Mouse (Mus musculus) liver, embryonic 16.5 days (tissue): ENCODE measurements around the gene Rnf149. TPM values are rescaled to one million over a fixed set of nuclear protein-coding genes. Genes with fewer than 3 reads are reported as not detected.

Experiments used
- ATAC-seq: fragments of 200-750 bp; cut with Nextera tagmentation; 2 replicates; pipeline ENCODE4 v1.8.0; 2017; ENCODE audit warnings: low read depth, mild to moderate bottlenecking, moderate number of reproducible peaks, moderate library complexity
- H3K27ac ChIP-seq: fragments of 300-500 bp; sonication (generic); 2 replicates; pipeline ENCODE4 v1.5.1; 2014; ENCODE audit warnings: mild to moderate bottlenecking, low read length
- H3K27me3 ChIP-seq: fragments of 300-500 bp; sonication (generic); 2 replicates; pipeline ENCODE4 v1.6.1; 2014; ENCODE audit warnings: low read depth, low read length, mixed read lengths; ENCODE audit not compliant: control insufficient read depth, insufficient read depth
- H3K36me3 ChIP-seq: fragments of 300-500 bp; sonication (generic); 2 replicates; pipeline ENCODE4 v1.6.1; 2014; ENCODE audit warnings: mild to moderate bottlenecking; ENCODE audit not compliant: control insufficient read depth, insufficient read depth
- H3K4me1 ChIP-seq: fragments of 300-500 bp; sonication (generic); 2 replicates; pipeline ENCODE4 v1.6.1; 2014; ENCODE audit warnings: low read depth, low read length, mixed read lengths; ENCODE audit not compliant: control insufficient read depth
- H3K4me2 ChIP-seq: fragments of 300-500 bp; sonication (generic); 2 replicates; pipeline ENCODE4 v1.6.1; 2014; ENCODE audit warnings: low read depth, low read length, mixed read lengths
- H3K4me3 ChIP-seq: fragments of 300-500 bp; sonication (generic); 2 replicates; pipeline ENCODE4 v1.5.1; 2014; ENCODE audit warnings: low read depth, mild to moderate bottlenecking, low read length
- H3K9ac ChIP-seq: fragments of 300-500 bp; sonication (generic); 2 replicates; pipeline ENCODE4 v1.6.1; 2014; ENCODE audit warnings: low read depth, low read length
- H3K9me3 ChIP-seq: fragments of 300-500 bp; sonication (generic); replicated peaks from 2 replicates; pipeline ENCODE4 v1.6.1; 2016; ENCODE audit warnings: low read length; ENCODE audit not compliant: control insufficient read depth
- WGBS: fragments of 180-500 bp; shearing (Covaris S2); extraction: QIAGEN DNeasy Blood & Tissue Kit; methylation state at CpG from one replicate; pipeline ENCODE4 v1.1.7; 2014; ENCODE audit not compliant: insufficient replicate concordance; 5-methylcytosine and 5-hydroxymethylcytosine counted together
- polyA plus RNA-seq: library from polyadenylated mRNA; unstranded; fragments of >200 nt; fragmentation: Nextera tagmentation; extraction: Ambion mirVana; gene quantifications from 2 replicates; pipeline ENCODE4 v1.2.1, GENCODE M21; 2015

The Rnf149 gene
- polyA plus RNA-seq, 1 experiment from 2014 or later = 15.3 TPM

DNA sequence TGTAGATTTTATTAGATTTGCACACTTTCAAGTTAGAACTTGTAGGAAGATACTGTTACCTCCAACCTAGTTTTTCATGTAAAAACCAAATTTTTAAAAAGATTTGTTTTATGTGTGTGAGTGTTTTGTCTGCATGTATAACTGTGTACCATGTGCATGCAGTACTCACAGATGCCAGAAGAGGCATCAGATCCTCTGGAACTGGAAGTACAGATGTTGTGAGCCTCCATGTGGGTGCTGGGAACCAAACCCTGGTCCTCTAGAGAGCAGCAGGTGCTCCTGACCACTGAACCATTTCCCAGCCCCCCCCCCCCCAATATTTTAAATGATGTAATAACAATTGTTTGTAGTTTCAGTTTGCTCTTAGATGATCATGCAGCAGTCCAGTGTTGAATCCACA, 36.6 kb downstream of the Rnf149 start:
- Histone ChIP-seq H3K9ac (no peak overlapping the region), H3K27me3 (no peaks in the 10 kb centered on the region), H3K9me3 (no peaks in the 10 kb centered on the region), H3K4me2 (no peak overlapping the region), H3K4me3 (no peak overlapping the region), H3K4me1 (peaks cover 14% of the 10 kb centered on the region), H3K36me3 (peaks cover 30% of the 10 kb centered on the region), H3K27ac (no peak overlapping the region)
- ATAC-seq = no peak

DNA sequence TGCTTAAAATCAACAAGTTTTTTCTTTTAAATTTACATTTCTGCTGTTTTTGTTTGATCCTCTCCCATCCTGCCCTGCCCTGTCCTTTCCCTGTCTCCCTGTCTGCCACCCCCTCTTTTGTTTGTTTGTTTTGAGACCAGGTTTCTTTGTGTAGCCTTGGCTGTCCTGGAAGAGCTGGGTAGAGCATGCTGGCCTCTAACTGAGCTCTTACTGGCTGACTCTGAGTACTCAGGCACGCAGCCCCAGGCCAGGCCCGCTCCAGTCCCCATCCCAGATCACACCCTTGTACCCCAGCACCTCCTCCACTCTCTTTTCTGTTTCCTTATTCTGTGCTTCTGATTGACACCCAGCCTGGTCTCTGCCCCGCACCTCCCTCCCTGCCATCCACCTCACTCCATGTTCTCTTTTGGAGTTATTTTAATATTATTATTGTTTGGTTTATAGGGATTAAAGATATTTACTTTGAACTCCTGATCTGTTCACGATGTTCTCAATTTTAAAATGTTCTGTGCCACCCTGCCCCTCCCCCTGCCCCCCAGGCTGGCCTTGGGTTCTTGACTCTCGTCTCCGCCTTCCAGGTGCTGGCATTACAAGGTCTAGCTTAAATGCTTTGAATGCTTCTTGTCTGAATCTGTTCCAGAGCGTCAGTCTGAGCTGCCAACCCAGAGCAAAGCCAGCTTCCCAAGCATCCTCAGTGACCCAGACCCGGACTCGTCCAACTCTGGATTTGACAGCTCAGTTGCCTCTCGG, 39.4 kb downstream of the Rnf149 start:
- H3K4me1 ChIP-seq = peaks cover 20% of the 10 kb centered on the region
- no peak overlapping the region for H3K9ac ChIP-seq
- WGBS = 79% methylated on average over 10 of the region's 10 CpGs
- no peak overlapping the region for H3K4me2 ChIP-seq
- no peak overlapping the region for H3K27ac ChIP-seq
- no peaks in the 10 kb centered on the region for H3K27me3 ChIP-seq
- peaks cover 24% of the 10 kb centered on the region for H3K36me3 ChIP-seq
- ATAC-seq = no peak
- no peak overlapping the region for H3K4me3 ChIP-seq
- no peaks in the 10 kb centered on the region for H3K9me3 ChIP-seq

DNA sequence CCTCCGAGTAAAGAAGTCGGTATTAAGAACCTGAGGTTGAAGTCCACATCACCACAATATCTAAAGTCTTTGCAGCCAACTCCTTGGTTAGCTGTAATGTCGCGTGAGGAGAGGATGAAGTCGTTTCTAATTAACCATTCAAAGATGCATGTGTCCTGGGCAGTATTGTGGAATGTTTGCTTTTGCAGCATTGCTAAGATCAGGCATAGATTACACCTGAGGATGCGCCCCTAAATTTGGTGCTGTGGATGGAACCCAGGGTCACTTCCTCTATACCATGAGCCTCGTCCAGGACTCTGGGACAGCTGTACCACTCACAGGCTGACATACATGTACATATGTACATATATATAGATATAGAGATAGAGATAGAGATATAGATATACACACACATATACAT, 40.5 kb downstream of the Rnf149 start:
- Histone ChIP-seq H3K9ac (peak overlapping the region; percentile 96), H3K27me3 (no peaks in the 10 kb centered on the region), H3K4me3 (peak overlapping the region; percentile 97), H3K36me3 (peaks cover 20% of the 10 kb centered on the region), H3K9me3 (no peaks in the 10 kb centered on the region), H3K4me2 (peak overlapping the region; percentile 99), H3K27ac (no peak overlapping the region; the same call in 1 of the 2 replicates), H3K4me1 (peaks cover 20% of the 10 kb centered on the region)
- WGBS = 34% methylated on average over 7 of the region's 7 CpGs
- no peak for ATAC-seq

DNA sequence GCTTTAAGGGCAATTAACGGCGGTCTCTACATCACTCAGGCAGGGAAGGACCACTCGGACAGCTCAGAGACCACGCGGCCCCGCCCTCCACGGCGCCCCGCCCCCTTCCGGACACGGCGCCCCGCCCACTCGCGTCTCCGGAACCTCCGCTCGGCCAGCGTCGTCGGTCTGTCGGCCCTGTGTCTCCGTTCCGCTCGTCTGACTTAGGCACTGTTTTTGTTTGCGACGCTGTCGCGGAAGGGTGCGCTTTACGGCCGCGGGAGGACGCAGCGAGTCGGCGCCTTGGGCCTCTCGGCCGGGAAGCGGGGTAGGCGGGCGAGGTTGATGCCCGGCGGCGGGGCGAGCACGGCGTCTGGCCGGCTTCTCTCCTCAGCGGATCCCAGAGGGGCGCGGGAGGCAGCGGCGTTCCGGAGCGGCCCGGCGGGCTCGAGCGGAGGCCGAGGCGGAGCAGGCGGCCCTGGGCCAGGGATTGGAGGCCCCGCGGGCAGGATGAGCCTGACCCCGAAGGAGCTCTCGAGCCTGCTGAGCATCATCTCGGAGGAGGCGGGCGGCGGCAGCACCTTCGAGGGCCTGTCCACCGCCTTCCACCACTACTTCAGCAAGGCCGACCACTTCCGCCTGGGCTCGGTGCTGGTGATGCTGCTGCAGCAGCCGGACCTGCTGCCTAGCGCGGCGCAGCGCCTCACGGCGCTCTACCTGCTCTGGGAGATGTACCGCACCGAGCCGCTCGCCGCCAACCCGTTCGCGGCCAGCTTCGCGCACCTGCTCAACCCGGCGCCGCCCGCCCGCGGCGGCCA, 41.5 kb downstream of the Rnf149 start:
- H3K4me2 ChIP-seq = peak overlapping the region; percentile 99
- ATAC-seq = peak; percentile 92
- WGBS = under 1% methylated on average over 98 of the region's 100 CpGs

DNA sequence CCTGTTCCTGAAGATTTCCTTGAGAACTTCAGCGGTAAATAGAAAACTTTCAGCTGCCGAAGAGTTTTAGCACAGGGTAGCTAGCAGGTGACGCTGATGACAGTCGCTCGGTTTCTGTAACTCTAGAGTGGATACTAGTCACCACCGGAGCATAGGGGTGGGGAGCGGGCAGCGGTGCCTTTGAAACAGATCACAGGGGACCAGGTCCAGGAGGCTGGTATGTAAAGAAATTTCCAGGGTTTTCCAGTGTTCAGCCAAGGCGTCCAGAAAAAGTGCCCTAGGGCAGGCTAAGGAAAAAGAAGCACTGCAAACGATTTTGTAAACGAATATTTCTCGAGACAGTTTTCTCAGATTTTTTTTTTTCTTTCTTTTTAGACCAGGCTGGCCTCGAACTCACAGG, 42.4 kb downstream of the Rnf149 start, which contains the start of gene Cnot11:
Gene Cnot11 (plus strand): TSS at position 162 of the 400 bp plus-strand sequence.
- no peak for ATAC-seq
- 42% methylated on average over 13 of the region's 13 CpGs for WGBS
- H3K36me3 ChIP-seq = peaks cover 7% of the 10 kb centered on the region

More for the DNA sequence above, 41.5 kb downstream of the Rnf149 start:
- Histone ChIP-seq H3K4me1 (peaks cover 20% of the 10 kb centered on the region), H3K4me3 (peak overlapping the region; percentile 97), H3K9me3 (no peaks in the 10 kb centered on the region), H3K27me3 (no peaks in the 10 kb centered on the region), H3K36me3 (peaks cover 16% of the 10 kb centered on the region), H3K9ac (peak overlapping the region; percentile 96), H3K27ac (peak overlapping the region; percentile 92)

DNA sequence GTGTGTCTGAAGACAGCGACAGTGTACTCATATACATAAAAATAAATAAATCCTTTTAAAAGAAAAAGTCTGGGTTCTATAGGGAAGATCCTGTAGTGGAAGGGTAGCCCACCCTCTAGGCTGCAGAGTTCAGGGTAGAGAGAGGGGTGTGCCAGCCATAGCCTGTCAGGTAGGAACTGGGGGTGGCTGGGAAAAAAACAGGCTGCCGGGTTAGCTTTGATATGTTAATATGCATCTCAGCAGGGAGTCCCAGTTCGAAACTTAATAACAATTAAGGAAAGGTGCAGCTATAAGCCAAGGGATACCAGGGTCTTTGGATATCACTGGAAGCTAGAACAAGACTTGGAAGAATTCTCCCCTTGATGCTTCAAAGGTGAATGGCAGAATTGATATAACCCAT, 43.3 kb downstream of the Rnf149 start:
- Histone ChIP-seq H3K36me3 (no peaks in the 10 kb centered on the region), H3K27me3 (no peaks in the 10 kb centered on the region), H3K4me2 (no peak overlapping the region), H3K27ac (no peak overlapping the region), H3K4me1 (peaks cover 23% of the 10 kb centered on the region), H3K9ac (no peak overlapping the region), H3K4me3 (no peak overlapping the region), H3K9me3 (no peaks in the 10 kb centered on the region)
- no peak for ATAC-seq
- WGBS = 52% methylated on average over 3 of the region's 3 CpGs

More for the DNA sequence above, 42.4 kb downstream of the Rnf149 start, which contains the start of gene Cnot11:
- H3K27ac ChIP-seq = peak within 1 kb of the TSS; percentile 92
- no peaks in the 10 kb centered on the region for H3K9me3 ChIP-seq
- peak within 1 kb of the TSS; percentile 97 for H3K4me3 ChIP-seq
- peaks cover 23% of the 10 kb centered on the region for H3K4me1 ChIP-seq
- H3K4me2 ChIP-seq = peak within 1 kb of the TSS; percentile 99
- H3K9ac ChIP-seq = peak within 1 kb of the TSS; percentile 96
- H3K27me3 ChIP-seq = no peaks in the 10 kb centered on the region

- H3K27ac ChIP-seq = no peak overlapping the region
- H3K4me3 ChIP-seq = no peak overlapping the region
- WGBS = 52% methylated on average over 4 of the region's 4 CpGs
- no peak for ATAC-seq
- no peak overlapping the region for H3K9ac ChIP-seq
- H3K4me1 ChIP-seq = peaks cover 9% of the 10 kb centered on the region
- no peaks in the 10 kb centered on the region for H3K36me3 ChIP-seq
- H3K27me3 ChIP-seq = no peaks in the 10 kb centered on the region
- H3K9me3 ChIP-seq = no peaks in the 10 kb centered on the region
- no peak overlapping the region for H3K4me2 ChIP-seq
Measured at GRCm38 (mm10) chr1:39531036-39531435, 46.2 kb downstream of the Rnf149 start.

- Histone ChIP-seq H3K4me1 (peaks cover 9% of the 10 kb centered on the region), H3K9me3 (no peaks in the 10 kb centered on the region), H3K36me3 (no peaks in the 10 kb centered on the region), H3K27ac (no peak overlapping the region), H3K4me2 (no peak overlapping the region), H3K9ac (no peak overlapping the region), H3K4me3 (no peak overlapping the region), H3K27me3 (no peaks in the 10 kb centered on the region)
- ATAC-seq = no peak
- 26% methylated on average over 13 of the region's 13 CpGs for WGBS
Measured at GRCm38 (mm10) chr1:39530258-39530943, 46.8 kb downstream of the Rnf149 start.
